Mouse (Mus musculus) WW6 (cell line): ENCODE results near the gene Tmprss13.

Source experiments
- DNase-seq: peaks from one replicate; pipeline ENCODE4 v3.0.0-alpha.2; 2013; ENCODE audit warnings: low read depth, low spot score

Gene Tmprss13

GRCm38 (mm10) chr9:45382336-45382735 is 63.4 kb downstream of the Tmprss13 start:
- no peak for DNase-seq

- DNase-seq = no peak
Measured at GRCm38 (mm10) chr9:45382834-45383233, 63.9 kb downstream of the Tmprss13 start.

- DNase-seq = no peak
Measured at GRCm38 (mm10) chr9:45383883-45384282, 65.0 kb downstream of the Tmprss13 start.

- DNase-seq = no peak
Measured at GRCm38 (mm10) chr9:45386698-45387097, 67.8 kb downstream of the Tmprss13 start.

GRCm38 (mm10) chr9:45388385-45388994 is 69.6 kb downstream of the Tmprss13 start:
- DNase-seq = peak; percentile 53

- no peak for DNase-seq
Measured at GRCm38 (mm10) chr9:45389596-45389995, 70.7 kb downstream of the Tmprss13 start.

GRCm38 (mm10) chr9:45391299-45391698 is 72.4 kb downstream of the Tmprss13 start:
- DNase-seq = no peak

- no peak for DNase-seq
Measured at GRCm38 (mm10) chr9:45395218-45395617, 76.3 kb downstream of the Tmprss13 start.

- DNase-seq = no peak
Measured at GRCm38 (mm10) chr9:45395796-45396195, 76.9 kb downstream of the Tmprss13 start.
